Mouse (Mus musculus): Measurements from ENCODE around the gene Sgtb. TPM values are rescaled to one million over a fixed set of nuclear protein-coding genes. Genes with fewer than 3 reads are reported as not detected.

The Sgtb gene
- total RNA-seq, 2 experiments from 2014 or later: 0.30 to 0.57 TPM

DNA sequence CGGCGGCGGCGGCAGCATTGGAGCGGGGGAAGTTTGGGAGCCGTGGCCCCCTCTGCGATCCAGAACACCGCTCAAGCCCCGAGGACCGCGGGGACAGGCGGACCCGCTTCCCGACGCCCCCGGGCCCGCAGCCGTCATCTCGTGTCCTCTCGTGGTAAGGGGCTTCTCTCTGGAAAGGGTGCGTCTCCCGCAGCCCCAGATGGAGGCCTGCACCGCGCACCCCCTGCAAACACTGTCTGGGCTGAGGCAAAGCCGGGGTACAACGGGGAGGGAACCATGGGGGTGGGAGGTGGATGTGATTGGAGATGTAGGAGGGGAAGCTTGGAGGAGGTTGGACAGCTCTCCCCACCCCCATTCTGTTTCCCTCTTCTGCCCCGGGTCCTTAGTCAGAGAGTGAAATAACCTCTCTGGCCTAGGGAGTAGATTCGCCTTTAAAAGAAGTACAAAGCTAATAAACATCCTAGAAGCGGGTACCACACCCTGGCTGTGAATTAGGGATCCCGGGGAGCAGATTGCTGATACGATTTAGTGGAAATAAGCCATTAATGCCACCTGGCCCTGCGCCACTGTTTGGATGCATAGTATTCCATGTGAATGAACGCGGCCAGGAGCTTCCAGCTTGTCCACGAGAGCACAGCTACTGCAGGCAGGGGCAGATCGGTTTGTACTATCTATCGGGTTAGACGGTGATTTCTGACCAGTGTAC is 428 bp downstream of the Sgtb start:
- peak; percentile 20 for DNase-seq (ENCODE audit: low spot score)

DNA sequence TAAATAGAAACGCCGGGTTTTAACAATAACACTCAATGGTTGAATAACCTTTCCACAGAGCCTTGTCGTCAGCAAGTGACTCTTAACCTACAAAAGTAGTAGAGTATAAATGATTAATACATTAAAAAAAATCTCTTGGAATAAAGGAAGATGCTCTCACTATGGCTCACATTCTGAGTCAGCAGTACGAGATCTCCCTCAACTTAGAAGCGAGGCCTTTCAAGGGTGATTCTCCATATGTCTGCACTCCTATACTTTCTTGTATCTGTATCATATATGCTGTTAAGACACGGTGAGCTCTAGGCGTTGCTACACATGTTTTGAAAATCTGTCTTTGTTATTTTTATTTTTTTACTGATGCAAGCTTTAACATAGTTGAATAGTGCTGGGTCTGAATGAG is 985 bp downstream of the Sgtb start:
- DNase-seq (ENCODE audit: low spot score): no peak

GRCm38 (mm10) chr13:104112266-104112900 is 2.8 kb downstream of the Sgtb start:
- DNase-seq (ENCODE audit: low spot score): no peak

GRCm38 (mm10) chr13:104113782-104114181 is 4.2 kb downstream of the Sgtb start:
- DNase-seq (ENCODE audit: low spot score): no peak

DNA sequence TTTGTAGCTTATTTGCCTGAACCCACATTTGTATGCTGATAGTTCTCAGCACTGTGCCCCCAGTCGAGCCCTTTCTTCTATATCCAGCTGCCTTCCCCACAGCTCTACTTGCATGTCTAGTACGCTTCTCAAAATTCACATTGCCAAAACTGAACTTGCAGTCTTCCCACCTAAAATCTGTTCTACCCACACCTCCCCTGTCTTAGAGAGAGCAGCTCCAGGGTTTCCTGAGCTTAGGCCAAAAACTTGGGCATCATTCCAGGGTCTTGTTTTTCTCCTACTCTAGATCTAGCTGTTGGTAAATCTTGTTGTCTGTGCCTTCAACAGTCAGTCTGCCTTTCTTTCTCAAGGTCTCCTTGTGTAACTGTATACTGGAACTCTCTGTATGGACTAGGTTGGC is 5.3 kb downstream of the Sgtb start:
- no peak for DNase-seq (ENCODE audit: low spot score)

DNA sequence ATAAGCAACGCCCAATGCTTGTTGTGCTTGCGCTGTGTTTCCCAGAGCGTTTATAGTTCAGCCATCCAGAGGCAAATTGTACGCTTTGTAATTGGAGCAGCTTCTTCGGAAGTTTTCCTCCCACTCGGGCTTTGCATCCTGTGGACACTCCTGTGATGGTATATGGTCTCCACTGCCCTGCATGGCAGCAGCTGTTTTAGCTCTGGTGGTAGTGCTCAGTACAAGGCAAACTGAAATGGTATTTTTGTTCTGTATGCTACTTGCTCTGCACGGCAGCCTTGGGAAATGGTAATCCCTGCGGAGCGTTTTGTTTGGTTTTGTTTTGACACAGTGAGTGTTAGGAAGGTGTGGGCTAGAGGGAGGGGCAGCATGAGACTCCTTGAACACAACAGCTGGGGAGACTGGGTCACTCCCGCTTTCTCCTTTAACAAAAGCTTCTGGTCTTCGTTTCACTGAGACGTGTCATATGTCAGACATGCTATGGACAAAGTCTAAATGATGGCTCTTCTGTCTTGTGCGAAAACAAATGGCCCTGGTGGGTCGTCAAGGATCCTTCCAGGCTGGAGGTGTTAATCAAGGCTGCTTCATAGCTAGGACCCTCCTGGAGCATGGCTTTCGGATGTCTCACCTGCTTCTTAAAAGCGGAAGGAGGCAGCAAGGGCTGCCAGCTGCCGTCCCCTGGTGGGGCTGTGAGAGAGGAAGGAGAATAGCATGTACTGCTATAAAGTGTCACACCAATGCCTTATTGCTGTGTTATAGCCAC is 12.7 kb downstream of the Sgtb start:
- no peak for DNase-seq (ENCODE audit: low spot score)

DNA sequence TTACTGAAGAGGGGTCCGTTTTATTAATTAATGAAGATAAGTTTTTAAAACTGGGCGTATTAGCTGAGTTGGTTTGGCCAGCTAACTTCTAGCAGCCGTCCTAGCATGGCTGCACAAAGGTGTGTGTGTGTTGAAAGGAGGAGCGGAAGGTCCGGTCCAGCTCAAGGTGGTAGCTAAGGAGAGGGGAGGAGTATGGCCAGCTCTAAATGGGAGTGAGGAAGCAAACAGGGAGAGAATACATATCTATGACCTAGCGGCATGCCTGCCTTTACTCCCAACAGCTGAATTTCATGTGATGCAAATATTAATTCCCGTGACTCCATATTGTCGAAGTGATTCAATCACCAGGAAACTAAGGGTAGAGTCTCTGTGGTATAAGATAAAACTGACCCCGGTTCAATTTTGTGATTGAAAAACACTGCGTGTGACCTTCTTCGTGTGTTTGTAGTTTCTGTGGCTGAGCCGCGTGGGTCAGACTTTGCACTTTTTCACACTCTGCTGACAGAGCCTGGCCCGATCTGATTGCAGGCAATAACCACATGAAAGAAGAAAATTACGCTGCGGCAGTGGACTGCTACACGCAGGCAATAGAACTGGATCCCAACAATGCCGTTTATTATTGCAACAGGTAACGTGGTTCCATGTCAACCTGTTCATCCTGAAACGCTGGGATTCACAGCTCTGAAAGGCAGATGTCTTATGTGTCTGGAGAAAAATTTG is 14.3 kb downstream of the Sgtb start:
- DNase-seq (ENCODE audit: low spot score): no peak

DNA sequence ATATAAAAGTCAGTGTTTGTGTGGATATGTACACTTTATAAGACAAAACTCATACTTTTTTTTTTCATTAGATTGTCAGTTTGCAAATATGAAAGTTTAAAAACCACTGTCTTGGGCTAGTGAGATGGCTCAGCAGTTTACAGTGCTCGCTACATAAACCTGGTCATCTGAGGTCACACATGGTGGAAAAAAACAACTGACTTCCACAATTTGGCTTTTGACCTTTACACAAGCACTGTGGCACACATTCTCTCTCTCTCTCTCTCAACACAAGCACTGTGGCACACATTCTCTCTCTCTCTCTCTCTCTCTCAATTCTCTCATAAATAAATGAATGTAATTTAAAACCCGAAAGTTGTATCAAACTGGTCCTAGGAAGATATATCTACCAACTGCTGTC is 23.0 kb downstream of the Sgtb start:
- no peak for DNase-seq (ENCODE audit: low spot score)

DNA sequence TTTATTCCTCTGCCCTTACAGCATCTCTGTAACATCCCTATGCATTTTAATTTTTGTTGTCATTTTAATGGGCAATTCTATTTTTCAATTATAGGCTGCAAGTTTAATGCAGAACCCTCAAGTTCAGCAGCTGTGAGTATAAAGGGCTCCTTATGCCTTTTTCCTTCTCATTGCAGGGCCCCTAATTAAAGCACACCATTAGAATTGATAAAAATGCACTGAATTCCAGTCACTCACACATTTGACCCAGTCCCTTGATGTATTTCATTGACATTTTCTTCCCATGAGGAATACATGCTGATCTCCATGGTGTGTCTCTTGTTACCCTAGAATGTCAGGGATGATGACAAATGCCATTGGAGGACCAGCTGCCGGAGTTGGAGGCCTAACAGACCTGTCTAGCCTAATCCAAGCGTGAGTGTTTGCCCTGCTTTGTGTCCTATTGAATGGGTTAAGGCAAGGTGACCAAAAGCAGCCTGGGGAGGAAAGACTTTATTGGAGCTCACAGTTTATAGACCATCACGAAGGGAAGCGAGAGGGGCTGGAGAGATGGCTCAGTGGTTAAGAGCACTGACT is 25.1 kb downstream of the Sgtb start:
- DNase-seq (ENCODE audit: low spot score): no peak

DNA sequence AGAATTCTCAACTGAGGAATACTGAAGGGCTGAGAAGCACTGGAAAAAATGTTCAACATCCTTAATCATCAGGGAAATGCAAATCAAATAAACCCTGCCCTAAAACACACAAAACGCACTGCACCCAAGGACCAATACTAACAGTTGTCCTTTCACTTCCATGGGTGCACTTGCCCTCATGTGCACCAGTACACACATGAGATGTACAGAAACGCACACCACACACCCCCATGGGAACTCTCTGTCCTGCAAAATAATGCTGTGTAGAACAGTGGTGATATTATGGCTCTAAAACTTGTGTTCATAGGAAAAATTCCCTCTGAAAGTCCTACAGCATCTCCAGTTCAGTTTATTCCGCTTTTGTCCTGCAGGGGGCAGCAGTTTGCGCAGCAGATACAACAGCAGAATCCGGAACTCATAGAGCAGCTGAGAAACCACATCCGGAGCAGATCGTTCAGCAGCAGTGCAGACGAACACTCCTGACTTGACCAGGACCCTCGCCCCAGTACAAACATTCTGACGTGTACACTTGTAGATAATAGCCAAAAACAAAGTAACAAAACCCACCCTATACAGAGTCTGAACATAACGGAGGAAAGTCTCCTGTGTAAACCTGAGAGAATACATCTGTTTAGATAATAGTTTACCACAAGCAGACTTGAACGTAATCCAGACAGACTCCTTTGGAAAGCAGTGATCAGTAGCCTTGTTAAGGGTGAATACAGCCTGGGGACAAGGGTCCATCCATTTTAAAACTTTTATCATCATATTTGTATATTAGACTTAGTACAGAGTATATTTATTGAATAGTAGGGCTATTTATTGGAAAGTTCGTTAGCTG is 30.0 kb downstream of the Sgtb start:
- peak; percentile 72 for DNase-seq (ENCODE audit: low spot score)

- DNase-seq (ENCODE audit: low spot score): no peak
Measured at GRCm38 (mm10) chr13:104144871-104145270, 35.3 kb downstream of the Sgtb start.

DNA sequence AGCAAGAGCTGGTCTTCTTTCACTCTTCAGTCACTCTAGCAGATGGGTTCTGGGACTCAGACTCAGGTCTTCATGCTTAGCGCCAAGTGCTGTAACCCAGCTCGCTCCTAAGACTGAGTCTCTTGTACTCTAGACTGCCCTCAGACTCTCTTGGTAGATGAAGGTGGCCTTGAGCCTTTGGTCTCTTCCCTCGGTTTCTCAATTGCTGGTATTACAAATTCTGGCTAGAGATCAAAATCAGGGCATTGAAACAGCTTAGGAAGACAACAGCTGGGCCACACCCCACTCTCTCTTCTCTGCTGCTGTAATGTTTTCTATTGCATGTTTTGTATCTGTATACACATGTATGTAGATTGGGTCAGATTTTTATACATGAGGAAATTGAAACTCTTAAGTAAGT is 36.1 kb downstream of the Sgtb start:
- no peak for DNase-seq (ENCODE audit: low spot score)

GRCm38 (mm10) chr13:104154180-104154579 is 44.6 kb downstream of the Sgtb start:
- no peak for DNase-seq (ENCODE audit: low spot score)

GRCm38 (mm10) chr13:104155106-104155505 is 45.6 kb downstream of the Sgtb start:
- DNase-seq (ENCODE audit: low spot score): no peak

GRCm38 (mm10) chr13:104155686-104156085 is 46.1 kb downstream of the Sgtb start:
- no peak for DNase-seq (ENCODE audit: low spot score)

DNA sequence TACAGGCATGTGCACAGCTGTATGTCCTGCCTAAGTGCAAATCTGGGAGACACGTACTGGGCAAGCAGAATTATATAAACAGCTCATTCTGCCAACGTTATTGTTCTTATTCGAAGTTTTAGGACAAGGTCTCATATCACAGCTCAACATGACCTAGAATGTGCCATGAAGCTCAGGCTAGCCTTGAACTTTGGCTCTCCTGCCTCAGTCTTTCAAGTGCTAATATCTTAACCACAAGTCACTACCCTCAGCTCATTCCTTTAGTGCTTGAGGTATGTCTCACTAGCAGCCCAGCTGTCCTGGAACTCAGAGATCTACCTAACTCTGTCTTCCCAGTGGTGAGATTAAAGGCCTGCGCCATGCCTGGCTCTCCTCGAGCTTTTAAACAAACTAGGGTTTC is 62.2 kb downstream of the Sgtb start:
- no peak for DNase-seq (ENCODE audit: low spot score)

DNA sequence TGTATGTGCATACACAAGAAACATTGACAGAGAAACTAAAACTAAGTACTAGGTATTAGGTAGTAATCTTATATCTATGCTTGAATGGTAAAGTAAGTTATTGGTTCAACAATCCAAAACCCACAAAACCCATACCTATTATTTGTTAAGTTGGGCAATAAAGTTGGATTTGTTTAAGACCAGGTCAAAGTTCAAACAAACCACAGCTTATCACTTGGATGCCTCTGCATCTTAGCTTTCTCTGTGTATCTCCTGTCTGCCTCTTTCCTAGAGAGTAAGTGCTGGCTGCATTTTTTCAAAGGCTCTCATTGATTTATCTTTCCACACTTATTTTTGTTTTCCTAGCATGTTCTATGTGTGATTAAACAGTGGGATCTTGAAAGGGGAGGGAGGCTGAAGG is 63.0 kb downstream of the Sgtb start:
- DNase-seq (ENCODE audit: low spot score): no peak

- no peak for DNase-seq (ENCODE audit: low spot score)
Measured at GRCm38 (mm10) chr13:104176874-104177273, 67.3 kb downstream of the Sgtb start.

GRCm38 (mm10) chr13:104177796-104178649 is 68.5 kb downstream of the Sgtb start, which contains the start of gene Trappc13:
Trappc13 (minus strand) TSS chr13:104178469.
- DNase-seq (ENCODE audit: low spot score): no peak

All from gastrocnemius, adult 18-20 months (tissue).